Mouse (Mus musculus) embryonic facial prominence, embryonic 14.5 days (tissue): Measurements from ENCODE around the gene Atp5f1. TPM values are rescaled to one million over a fixed set of nuclear protein-coding genes. Genes with fewer than 3 reads are reported as not detected.
"Not testable (repeated sequence)": the region's sequence is repeated elsewhere in the genome, so short reads cannot be mapped to it uniquely, and the experiment has no call there.

ENCODE experiments used
- ATAC-seq: fragments of 200-750 bp; cut with Nextera tagmentation; 2 replicates; pipeline ENCODE4 v1.8.0; 2017; ENCODE audit warnings: low read depth, moderate number of reproducible peaks, moderate TSS enrichment
- DNase-seq: peaks from one replicate; pipeline ENCODE4 v3.0.0-alpha.2; 2015; ENCODE audit warnings: low spot score
- H3K27ac ChIP-seq: fragments of 300-500 bp; sonication (generic); replicated peaks from 2 replicates; pipeline ENCODE4 v1.5.1; 2014; ENCODE audit warnings: low read depth, mild to moderate bottlenecking, low read length, moderate library complexity
- H3K27me3 ChIP-seq: fragments of 300-500 bp; sonication (generic); replicated peaks from 2 replicates; pipeline ENCODE4 v1.6.1; 2014; ENCODE audit warnings: low read length; ENCODE audit not compliant: control insufficient read depth, insufficient read depth
- H3K36me3 ChIP-seq: fragments of 300-500 bp; sonication (generic); 2 replicates; pipeline ENCODE4 v1.6.1; 2014; ENCODE audit warnings: low read length, mixed read lengths; ENCODE audit not compliant: control insufficient read depth, insufficient read depth
- H3K4me1 ChIP-seq: fragments of 300-500 bp; sonication (generic); 2 replicates; pipeline ENCODE4 v1.6.1; 2014; ENCODE audit warnings: antibody characterized with exemption, low read length; ENCODE audit not compliant: control insufficient read depth, insufficient read depth
- H3K4me2 ChIP-seq: fragments of 300-500 bp; sonication (generic); 2 replicates; pipeline ENCODE4 v1.6.1; 2014; ENCODE audit warnings: low read depth, mild to moderate bottlenecking, low read length, moderate library complexity, mixed read lengths
- H3K4me3 ChIP-seq: fragments of 300-500 bp; sonication (generic); 2 replicates; pipeline ENCODE4 v1.5.1; 2014; ENCODE audit warnings: low read depth, mild to moderate bottlenecking, low read length
- H3K9ac ChIP-seq: fragments of 300-500 bp; sonication (generic); 2 replicates; pipeline ENCODE4 v1.6.1; 2014; ENCODE audit warnings: low read depth, mild to moderate bottlenecking, low read length, moderate library complexity, mixed read lengths
- H3K9me3 ChIP-seq: fragments of 300-500 bp; sonication (generic); 2 replicates; pipeline ENCODE4 v1.6.1; 2016; ENCODE audit warnings: low read length; ENCODE audit not compliant: control insufficient read depth
- WGBS: fragments of 180-500 bp; shearing (Covaris S2); extraction: QIAGEN DNeasy Blood & Tissue Kit; methylation state at CpG from one replicate; pipeline ENCODE4 v1.1.7; 2014; 5-methylcytosine and 5-hydroxymethylcytosine counted together
- polyA plus RNA-seq: library from polyadenylated mRNA; unstranded; fragments of >200 nt; fragmentation: Nextera tagmentation; extraction: Ambion mirVana; gene quantifications from 2 replicates; pipeline ENCODE4 v1.2.1, GENCODE M21; 2014

The Atp5f1 gene
- polyA plus RNA-seq: 468 and 483 TPM in 2 replicates

DNA sequence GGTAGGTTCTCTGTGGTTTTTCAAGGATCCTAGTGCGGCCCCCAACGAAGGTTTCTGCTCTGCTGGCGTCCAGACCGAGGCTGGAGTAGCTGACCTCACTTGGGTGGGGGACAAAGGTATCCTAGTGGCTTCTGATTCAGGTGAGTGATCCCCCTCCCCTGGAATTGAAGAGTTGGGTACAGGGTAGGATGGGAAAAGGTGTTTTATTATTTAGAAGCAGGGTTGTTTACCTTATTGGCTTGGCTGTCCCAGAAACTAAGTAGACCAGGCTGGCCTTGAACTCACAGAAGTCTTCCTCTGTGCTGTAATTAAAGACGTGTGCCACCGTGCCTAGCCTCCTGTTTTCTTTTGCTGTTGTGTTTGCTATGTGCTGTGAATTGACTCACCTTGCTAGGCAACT, at the start of gene Atp5f1:
Atp5f1 (minus strand) TSS at position 101 of the 400 bp plus-strand sequence.
- Histone ChIP-seq H3K27ac (peak within 1 kb of the TSS; percentile 84), H3K9ac (peak within 1 kb of the TSS; percentile 97), H3K4me2 (peak within 1 kb of the TSS; percentile 88), H3K27me3 (no peaks in the 10 kb centered on the region), H3K36me3 (peaks cover 61% of the 10 kb centered on the region), H3K4me3 (peak within 1 kb of the TSS; percentile 85), H3K9me3 (no peaks in the 10 kb centered on the region), H3K4me1 (peaks cover 16% of the 10 kb centered on the region)
- 3% methylated on average over 6 of the region's 6 CpGs for whole genome bisulfite sequencing
- no peak for DNase-seq
- ATAC-seq: no peak

DNA sequence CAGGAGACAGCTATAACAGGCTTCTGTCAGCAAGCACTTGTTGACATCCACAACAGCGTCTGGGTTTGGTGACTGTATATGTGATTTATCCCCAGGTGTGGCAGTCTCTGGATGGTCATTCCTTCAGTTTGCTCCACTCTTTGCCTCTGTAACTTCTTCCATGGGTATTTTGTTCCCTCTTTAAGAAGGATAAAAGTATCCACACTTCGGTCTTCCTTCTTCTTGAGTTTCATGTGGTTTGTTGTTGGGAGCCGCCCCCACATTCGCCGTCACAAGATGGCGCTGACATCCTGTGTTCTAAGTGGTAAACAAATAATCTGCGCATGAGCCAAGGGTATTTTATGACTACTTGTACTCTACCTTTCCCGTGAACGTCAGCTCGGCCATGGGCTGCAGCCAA, 43.5 kb upstream of the Atp5f1 start:
- H3K36me3 ChIP-seq, H3K4me1 ChIP-seq, DNase-seq, ATAC-seq, H3K27me3 ChIP-seq, H3K9me3 ChIP-seq, H3K4me3 ChIP-seq, H3K9ac ChIP-seq, H3K4me2 ChIP-seq, H3K27ac ChIP-seq: not testable (repeated sequence)
- 72% methylated on average over 10 of the region's 10 CpGs for WGBS

DNA sequence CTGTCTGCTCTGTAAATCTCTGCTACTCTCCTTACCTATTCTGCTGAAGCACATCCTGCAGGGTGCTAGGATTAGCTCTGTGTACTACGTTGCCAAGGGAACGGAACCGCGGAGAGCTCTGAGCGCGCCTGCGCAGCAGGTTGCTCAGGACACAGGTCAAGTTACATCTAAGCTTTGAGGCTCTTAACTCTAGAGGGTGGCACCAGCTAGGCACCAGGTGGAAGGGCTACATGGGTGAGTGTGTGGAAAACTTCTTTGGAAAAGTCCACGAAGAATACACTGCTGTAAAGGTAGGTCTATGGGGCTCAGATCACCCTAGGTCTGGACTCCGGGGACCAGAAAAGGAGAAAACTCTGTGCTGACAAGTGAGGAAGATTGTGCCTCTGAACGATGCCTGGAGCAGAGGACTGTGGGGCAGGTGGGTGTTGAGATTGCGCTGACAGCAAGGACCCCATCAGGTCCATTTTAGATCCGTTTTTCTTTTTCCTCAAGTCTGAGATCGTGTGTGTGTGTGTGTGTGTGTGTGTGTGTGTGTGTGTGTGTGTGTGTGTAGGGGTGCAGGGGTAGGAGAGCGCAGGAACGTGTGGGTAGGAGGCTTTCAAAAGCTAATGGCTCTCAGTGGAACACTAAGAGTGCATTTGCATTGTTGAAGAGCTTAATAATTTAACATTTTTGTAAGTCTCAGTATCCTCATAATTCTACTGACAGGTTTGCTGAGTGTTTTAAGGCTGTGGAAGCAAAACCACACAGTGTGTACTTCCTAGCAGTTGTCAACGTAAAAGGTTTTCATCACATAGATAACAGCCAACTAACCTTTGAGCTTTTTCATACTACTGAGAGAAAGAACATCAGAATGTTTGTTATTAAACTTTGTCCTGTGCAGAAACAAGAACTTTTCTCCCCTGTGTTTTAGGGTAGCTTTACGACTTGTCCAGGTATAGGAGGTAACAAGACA, 41.8 kb upstream of the Atp5f1 start:
- H3K4me1 ChIP-seq: peaks cover 7% of the 10 kb centered on the region; the same call in 1 of the 2 replicates
- no peaks in the 10 kb centered on the region for H3K36me3 ChIP-seq
- no peak overlapping the region for H3K27ac ChIP-seq
- ATAC-seq (peak; percentile 97), DNase-seq (peak; percentile 86)
- H3K27me3 ChIP-seq: no peaks in the 10 kb centered on the region
- 18% methylated on average over 16 of the region's 17 CpGs for WGBS
- H3K9me3 ChIP-seq: no peaks in the 10 kb centered on the region
- peak overlapping the region; percentile 40 for H3K4me2 ChIP-seq
- H3K9ac ChIP-seq: no peak overlapping the region
- H3K4me3 ChIP-seq: no peak overlapping the region; the same call in 1 of the 2 replicates

DNA sequence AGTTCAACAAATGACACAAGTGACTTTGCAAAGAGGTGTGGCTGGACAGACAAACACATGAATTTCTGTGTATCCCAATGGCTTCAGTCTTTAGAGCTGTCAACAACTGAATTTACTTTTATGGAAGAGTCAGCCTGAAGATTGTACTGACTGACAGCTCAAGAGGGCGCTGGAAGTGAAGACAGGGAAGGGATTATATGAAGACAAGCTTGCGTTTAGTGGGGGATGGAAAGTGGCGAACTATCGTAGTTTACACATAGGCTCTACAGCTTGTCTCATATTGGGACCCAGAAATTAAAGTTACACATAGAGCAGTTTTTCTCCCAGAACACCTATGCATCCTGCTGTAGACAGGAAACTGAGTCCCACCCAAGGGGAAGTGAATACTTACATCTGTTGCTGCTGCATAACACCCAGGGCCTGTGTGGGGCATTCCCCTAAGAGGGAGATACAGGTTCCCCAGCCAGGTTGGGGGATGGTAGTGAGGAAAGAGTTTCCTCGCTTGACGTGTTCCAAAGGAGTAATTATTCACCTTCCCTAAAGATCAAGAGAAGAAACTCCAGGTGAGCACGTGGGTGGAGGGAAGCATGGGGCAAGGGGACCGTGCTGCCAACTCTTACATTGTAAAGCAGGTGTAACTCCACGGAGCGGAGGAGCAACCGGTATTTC, 40.9 kb upstream of the Atp5f1 start:
- H3K4me2 ChIP-seq: peak overlapping the region; percentile 40
- H3K27ac ChIP-seq: no peak overlapping the region
- peak; percentile 44; the same call in 1 of the 2 replicates for ATAC-seq
- H3K36me3 ChIP-seq: no peaks in the 10 kb centered on the region
- H3K27me3 ChIP-seq: no peaks in the 10 kb centered on the region
- no peak overlapping the region; the same call in 1 of the 2 replicates for H3K4me3 ChIP-seq
- DNase-seq: no peak
- H3K9me3 ChIP-seq: no peaks in the 10 kb centered on the region
- H3K4me1 ChIP-seq: peaks cover 7% of the 10 kb centered on the region; the same call in 1 of the 2 replicates
- 16% methylated on average over 11 of the region's 11 CpGs for WGBS
- H3K9ac ChIP-seq: no peak overlapping the region

DNA sequence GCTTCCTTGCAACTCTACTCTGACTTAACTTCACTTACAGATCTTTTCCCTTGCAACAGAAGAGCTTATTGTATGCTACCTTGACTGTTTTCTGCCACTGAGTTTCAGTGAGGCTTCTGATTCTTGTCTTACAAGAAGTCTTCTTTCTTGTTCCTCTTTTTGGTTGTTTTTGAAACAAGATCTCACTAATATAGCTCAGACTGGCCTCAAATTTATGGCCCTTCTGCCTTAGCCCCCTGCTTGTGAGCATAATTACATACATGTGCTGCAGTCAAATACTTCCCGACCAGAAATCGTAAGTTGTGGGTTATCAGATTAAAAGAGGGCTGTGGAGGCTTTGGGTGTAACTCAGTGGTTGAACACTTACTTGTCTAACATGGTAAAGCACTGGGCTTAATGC, 34.8 kb upstream of the Atp5f1 start:
- Histone ChIP-seq H3K4me2 (no peak overlapping the region), H3K9ac (no peak overlapping the region), H3K9me3 (no peaks in the 10 kb centered on the region), H3K4me3 (no peak overlapping the region), H3K4me1 (no peaks in the 10 kb centered on the region), H3K27ac (no peak overlapping the region), H3K36me3 (no peaks in the 10 kb centered on the region), H3K27me3 (no peaks in the 10 kb centered on the region)
- no peak for ATAC-seq
- WGBS: 20% methylated on average over 2 of the region's 2 CpGs
- DNase-seq: no peak

DNA sequence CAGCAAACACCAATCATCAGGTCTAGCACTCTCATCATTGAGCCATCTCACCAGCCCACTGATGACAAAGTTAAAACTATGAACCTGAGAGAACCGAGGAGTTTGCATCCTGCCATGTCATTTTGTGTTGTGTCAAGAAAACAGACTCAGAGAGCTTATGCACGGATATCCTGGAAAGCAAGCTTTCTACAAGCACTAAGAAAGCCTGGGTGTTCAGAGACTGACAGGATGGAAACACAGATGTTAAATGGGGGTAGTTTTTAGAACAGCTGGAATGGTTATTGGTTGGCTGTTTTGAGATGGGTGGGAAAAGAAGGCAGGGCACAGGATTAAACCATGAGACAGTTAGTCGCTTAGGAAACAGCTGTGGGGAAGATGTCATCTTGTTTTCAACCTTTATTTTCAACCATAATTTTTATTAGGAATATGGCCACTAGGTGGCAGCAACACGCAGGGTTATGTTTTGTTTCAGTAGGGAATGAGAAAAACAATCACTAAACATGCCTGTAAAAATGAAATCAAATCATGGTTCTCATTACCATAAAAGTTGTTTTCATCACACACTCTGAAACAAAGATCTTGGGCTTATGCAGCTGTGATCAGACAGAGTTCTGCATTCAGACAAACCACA, 31.9 kb upstream of the Atp5f1 start:
- Histone ChIP-seq H3K4me2 (no peak overlapping the region), H3K27ac (no peak overlapping the region), H3K27me3 (no peaks in the 10 kb centered on the region), H3K4me3 (no peak overlapping the region), H3K9ac (no peak overlapping the region; the same call in 1 of the 2 replicates), H3K4me1 (no peaks in the 10 kb centered on the region), H3K9me3 (no peaks in the 10 kb centered on the region), H3K36me3 (no peaks in the 10 kb centered on the region)
- peak; percentile 62 for DNase-seq
- 25% methylated on average over 4 of the region's 4 CpGs for WGBS
- ATAC-seq: no peak

DNA sequence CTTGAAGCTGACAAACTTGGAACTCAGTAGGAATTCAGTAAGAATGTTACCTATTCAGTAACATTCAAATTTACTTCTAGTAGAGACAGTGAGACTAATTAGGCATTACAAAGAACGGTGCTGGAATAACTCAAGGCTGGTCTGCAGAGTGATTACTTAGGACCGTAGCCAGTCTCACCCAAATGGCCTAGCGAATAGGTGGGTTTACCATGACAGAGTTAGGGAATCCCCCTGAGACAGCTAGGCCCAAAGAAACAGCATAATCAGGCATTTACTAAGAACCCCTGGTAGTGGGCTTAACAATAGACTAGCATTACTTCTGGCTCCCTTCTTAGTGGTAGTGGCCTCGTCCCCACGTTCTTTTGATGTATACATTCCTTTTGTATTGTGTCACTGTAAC, 29.7 kb upstream of the Atp5f1 start:
- 53% methylated on average over 5 of the region's 5 CpGs for WGBS
- not testable (repeated sequence) for DNase-seq, H3K36me3 ChIP-seq, ATAC-seq, H3K4me3 ChIP-seq, H3K4me1 ChIP-seq, H3K9me3 ChIP-seq, H3K9ac ChIP-seq, H3K27me3 ChIP-seq, H3K27ac ChIP-seq, H3K4me2 ChIP-seq

DNA sequence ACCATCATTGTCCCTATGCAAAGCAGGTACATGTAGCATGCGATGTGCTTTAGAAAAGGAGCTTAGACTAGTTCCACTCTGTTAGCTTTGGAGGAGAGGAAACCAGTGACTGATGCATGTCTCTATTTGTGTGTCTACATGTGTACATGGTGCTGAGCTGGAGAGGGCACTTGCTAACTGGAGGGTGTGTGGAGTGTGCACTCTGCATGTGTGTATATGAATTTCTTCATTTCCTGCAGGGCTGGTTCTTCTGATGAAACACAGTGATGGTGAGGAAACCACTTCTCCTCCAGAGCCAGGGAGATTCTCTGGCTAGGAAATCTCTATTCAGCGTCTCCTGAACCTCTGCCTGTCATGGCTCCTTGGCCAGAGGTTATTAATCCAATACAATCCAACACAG, 14.3 kb upstream of the Atp5f1 start:
- WGBS: 80% methylated on average over 2 of the region's 2 CpGs
- Histone ChIP-seq H3K9ac (no peak overlapping the region), H3K4me3 (no peak overlapping the region), H3K4me2 (no peak overlapping the region), H3K4me1 (no peaks in the 10 kb centered on the region), H3K9me3 (no peaks in the 10 kb centered on the region), H3K36me3 (peaks cover 18% of the 10 kb centered on the region), H3K27ac (no peak overlapping the region), H3K27me3 (no peaks in the 10 kb centered on the region)
- ATAC-seq (no peak), DNase-seq (no peak)
